Mouse (Mus musculus) kidney, embryonic 16.5 days (tissue): ENCODE measurements around the gene Pigv. TPM values are rescaled to one million over a fixed set of nuclear protein-coding genes. Genes with fewer than 3 reads are reported as not detected.
A peak's percentile ranks its signal among the peaks of the same experiment; 100 is the strongest.

Experiments used
- ATAC-seq: fragments of 200-750 bp; cut with Nextera tagmentation; 2 replicates; pipeline ENCODE4 v1.8.0; 2017; ENCODE audit warnings: moderate TSS enrichment; ENCODE audit not compliant: low FRiP score, low TSS enrichment
- H3K27ac ChIP-seq: fragments of 300-500 bp; sonication (generic); 2 replicates; pipeline ENCODE4 v1.5.1; 2014; ENCODE audit warnings: low read length
- H3K27me3 ChIP-seq: fragments of 300-500 bp; sonication (generic); 2 replicates; pipeline ENCODE4 v1.6.1; 2014; ENCODE audit warnings: low read length, control low read depth, mixed read lengths; ENCODE audit not compliant: insufficient read depth
- H3K36me3 ChIP-seq: fragments of 300-500 bp; sonication (generic); 2 replicates; pipeline ENCODE4 v1.6.1; 2014; ENCODE audit warnings: low read length, control low read depth, mixed read lengths; ENCODE audit not compliant: insufficient read depth
- H3K4me1 ChIP-seq: fragments of 300-500 bp; sonication (generic); 2 replicates; pipeline ENCODE4 v1.6.1; 2014; ENCODE audit warnings: low read length, control low read depth, mixed read lengths; ENCODE audit not compliant: insufficient read depth
- H3K4me2 ChIP-seq: fragments of 300-500 bp; sonication (generic); replicated peaks from 2 replicates; pipeline ENCODE4 v1.6.1; 2014; ENCODE audit warnings: low read depth, low read length
- H3K4me3 ChIP-seq: fragments of 300-500 bp; sonication (generic); 2 replicates; pipeline ENCODE4 v1.5.1; 2014; ENCODE audit warnings: mild to moderate bottlenecking, low read length
- H3K9ac ChIP-seq: fragments of 300-500 bp; sonication (generic); replicated peaks from 2 replicates; pipeline ENCODE4 v1.6.1; 2014; ENCODE audit warnings: low read length
- H3K9me3 ChIP-seq: fragments of 300-500 bp; sonication (generic); 2 replicates; pipeline ENCODE4 v1.6.1; 2016; ENCODE audit warnings: low read length, control low read depth
- WGBS: fragments of 180-500 bp; shearing (Covaris S2); extraction: QIAGEN DNeasy Blood & Tissue Kit; methylation state at CpG from one replicate; pipeline ENCODE4 v1.1.7; 2014; 5-methylcytosine and 5-hydroxymethylcytosine counted together
- polyA plus RNA-seq: library from polyadenylated mRNA; unstranded; fragments of >200 nt; fragmentation: Nextera tagmentation; extraction: Ambion mirVana; gene quantifications from 2 replicates; pipeline ENCODE4 v1.2.1, GENCODE M21; 2015

Pigv gene
- polyA plus RNA-seq, 1 experiment from 2014 or later = 19.2 TPM

DNA sequence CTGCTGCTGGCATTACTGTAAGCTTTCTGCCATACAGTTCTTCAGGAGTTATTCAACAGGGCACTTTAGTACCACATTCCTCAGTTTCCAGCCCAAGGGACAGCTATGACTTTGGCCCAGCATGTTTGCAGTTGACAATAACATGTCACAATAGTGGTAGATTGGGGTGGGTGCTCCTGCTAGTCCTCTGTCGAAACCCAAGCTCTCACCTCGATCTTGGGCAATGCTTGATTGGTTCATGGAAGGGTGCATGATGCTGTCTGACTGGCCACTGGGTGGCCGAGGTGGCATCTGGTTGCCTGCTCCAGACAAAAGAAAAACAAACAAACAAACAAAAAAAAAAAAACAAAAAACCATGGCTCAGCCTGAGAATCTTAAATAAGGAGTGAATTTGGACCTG, 22.9 kb upstream of the Pigv start:
- H3K9ac ChIP-seq = no peak overlapping the region
- WGBS = 74% methylated on average over 3 of the region's 3 CpGs
- no peak overlapping the region for H3K4me3 ChIP-seq
- no peak overlapping the region for H3K4me2 ChIP-seq
- H3K4me1 ChIP-seq = peaks cover 14% of the 10 kb centered on the region
- H3K9me3 ChIP-seq = no peaks in the 10 kb centered on the region
- no peaks in the 10 kb centered on the region for H3K27me3 ChIP-seq
- ATAC-seq = no peak
- no peak overlapping the region for H3K27ac ChIP-seq
- H3K36me3 ChIP-seq = peaks cover 64% of the 10 kb centered on the region

DNA sequence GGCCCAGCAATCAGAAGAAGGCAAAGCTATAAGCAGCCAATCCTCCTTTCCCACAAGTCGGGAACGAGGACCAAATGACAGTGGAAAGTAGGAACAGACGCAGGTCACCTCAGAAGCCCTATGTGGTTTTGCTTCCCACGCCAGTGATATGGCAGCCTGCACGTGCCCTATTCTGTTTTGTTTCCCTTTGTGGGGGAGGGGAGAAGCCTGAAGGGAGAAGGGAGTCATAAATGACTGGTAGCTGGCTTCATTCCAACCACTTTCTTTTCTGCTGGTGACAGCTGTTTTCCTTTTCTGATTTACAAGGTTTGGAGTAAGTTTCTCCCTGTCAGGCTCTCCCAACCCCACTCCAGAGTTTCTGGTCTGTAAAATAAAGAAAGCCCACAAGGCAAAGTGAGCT, 17.8 kb upstream of the Pigv start:
- Histone ChIP-seq H3K4me3 (no peak overlapping the region), H3K36me3 (peaks cover 93% of the 10 kb centered on the region), H3K4me2 (no peak overlapping the region), H3K9me3 (no peaks in the 10 kb centered on the region), H3K4me1 (peaks cover 31% of the 10 kb centered on the region), H3K9ac (no peak overlapping the region; the same call in 1 of the 2 replicates), H3K27me3 (no peaks in the 10 kb centered on the region), H3K27ac (peak overlapping the region; percentile 35; the same call in 1 of the 2 replicates)
- 6% methylated on average over 5 of the region's 5 CpGs for WGBS
- ATAC-seq = peak; percentile 31; the same call in 1 of the 2 replicates

DNA sequence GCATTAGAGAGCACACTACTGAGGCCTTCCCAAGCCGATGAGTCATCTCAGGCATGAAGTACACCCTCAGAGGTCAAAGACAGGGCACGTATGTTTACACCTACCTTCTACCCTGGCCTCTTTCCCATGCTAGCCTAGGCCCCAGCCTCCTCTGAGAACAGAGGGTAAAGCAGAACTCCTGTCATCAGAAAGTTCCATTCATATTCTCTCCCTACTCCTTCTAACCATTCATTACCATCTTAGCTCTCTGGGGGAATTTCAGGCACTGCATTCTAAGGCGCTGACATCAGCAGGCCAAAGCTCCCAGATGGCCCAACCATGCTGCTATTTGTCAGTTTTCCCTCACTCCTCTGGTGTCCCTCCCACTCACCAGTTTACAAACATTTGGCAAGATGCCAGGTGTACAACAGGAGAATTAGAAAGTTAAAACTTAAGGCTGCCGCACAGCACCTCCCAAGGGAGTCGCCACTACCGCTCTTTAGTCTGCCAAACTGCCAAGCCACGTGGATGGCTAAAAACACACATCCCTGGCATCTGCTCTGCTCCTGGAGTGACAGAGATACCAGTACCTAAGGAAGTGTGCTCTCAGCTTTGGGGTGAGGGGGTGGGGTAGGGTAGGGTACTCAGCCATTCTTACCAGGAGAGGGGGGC, 16.1 kb upstream of the Pigv start:
- H3K27ac ChIP-seq = no peak overlapping the region
- WGBS = 51% methylated on average over 7 of the region's 7 CpGs
- peaks cover 31% of the 10 kb centered on the region for H3K4me1 ChIP-seq

DNA sequence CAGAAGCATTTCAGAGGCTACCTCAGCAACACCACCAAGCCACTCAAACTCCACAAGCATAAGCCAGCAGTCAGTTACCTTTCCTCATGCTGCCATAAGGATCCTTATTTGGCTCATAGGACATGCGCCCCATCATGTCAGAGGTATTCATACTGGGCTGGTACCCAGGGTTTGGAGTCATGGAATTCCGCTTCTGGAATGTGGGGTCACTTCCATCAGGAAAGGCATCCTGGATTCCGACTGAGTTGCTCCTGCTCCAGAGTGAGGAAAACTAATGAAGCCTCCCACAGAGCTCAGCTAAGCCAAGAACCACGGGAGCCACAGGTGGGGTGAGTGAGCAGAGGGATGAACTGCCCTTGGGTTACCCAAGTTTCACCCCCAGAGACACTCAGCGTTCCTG, 14.7 kb upstream of the Pigv start:
- WGBS = 82% methylated on average over 5 of the region's 5 CpGs
- no peak overlapping the region for H3K9ac ChIP-seq
- no peak overlapping the region for H3K4me2 ChIP-seq
- H3K27ac ChIP-seq = no peak overlapping the region
- no peak overlapping the region for H3K4me3 ChIP-seq
- ATAC-seq = no peak
- peaks cover 87% of the 10 kb centered on the region for H3K36me3 ChIP-seq
- H3K27me3 ChIP-seq = no peaks in the 10 kb centered on the region
- H3K9me3 ChIP-seq = no peaks in the 10 kb centered on the region
- H3K4me1 ChIP-seq = peaks cover 31% of the 10 kb centered on the region

More for the DNA sequence above, 16.1 kb upstream of the Pigv start:
- Histone ChIP-seq H3K27me3 (no peaks in the 10 kb centered on the region), H3K9ac (no peak overlapping the region), H3K36me3 (peaks cover 93% of the 10 kb centered on the region), H3K4me3 (no peak overlapping the region), H3K4me2 (no peak overlapping the region), H3K9me3 (no peaks in the 10 kb centered on the region)
- ATAC-seq = 0 out of 2 replicates have a peak, but pooled peaks have one; percentile 21

DNA sequence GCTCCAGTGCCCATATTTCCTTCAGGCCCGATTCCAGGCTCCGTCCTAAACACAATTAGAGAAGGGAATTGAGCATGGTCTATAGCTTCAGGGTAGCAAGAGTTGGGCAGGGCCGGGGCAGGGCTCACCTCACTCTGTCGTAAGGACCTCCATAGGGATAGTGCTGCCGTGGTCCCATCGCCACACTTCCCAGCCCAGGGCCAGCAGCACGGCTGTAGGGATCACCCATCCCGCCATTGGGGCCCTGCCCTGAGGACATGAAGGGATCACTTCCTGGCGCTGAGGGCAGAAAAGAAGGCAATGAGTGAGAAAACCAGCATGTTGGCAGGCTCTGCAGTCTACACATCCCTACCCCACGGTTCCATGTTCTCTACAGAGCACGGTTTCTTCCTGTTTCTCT, 14.1 kb upstream of the Pigv start:
- Histone ChIP-seq H3K4me3 (no peak overlapping the region), H3K27me3 (no peaks in the 10 kb centered on the region), H3K9me3 (no peaks in the 10 kb centered on the region), H3K4me1 (peaks cover 29% of the 10 kb centered on the region), H3K27ac (no peak overlapping the region), H3K9ac (no peak overlapping the region), H3K36me3 (peaks cover 85% of the 10 kb centered on the region), H3K4me2 (no peak overlapping the region)
- ATAC-seq = no peak
- WGBS = 90% methylated on average over 11 of the region's 11 CpGs

DNA sequence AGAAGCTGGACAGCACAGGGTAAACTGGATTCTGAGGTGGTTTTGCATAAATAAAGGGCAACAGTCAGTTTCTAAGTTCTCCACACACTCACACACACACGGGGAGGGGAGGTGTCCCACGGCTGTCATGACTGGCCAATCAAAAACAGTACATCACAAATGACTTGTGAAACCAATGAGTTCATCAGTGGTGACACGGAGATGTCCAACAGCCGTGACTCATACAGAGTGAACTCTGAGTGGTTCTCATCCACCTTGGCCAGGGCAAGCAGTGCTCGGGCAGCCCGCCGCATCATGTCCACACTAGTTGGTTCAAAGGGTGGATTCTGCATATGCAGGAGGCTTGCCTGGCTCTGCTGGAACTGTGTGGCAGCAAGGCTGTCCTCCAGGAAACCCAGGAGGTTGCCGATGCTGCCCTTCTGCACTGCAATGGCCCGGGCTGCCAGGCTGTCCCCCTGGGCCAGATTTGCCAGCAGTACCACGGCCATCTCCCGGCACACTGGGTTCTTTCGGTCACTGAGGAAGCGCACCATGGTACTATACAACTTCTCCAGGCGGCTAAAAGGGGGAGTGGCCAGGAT, 7.8 kb upstream of the Pigv start:
- Histone ChIP-seq H3K9me3 (no peaks in the 10 kb centered on the region), H3K9ac (no peak overlapping the region), H3K36me3 (peaks cover 62% of the 10 kb centered on the region), H3K4me2 (no peak overlapping the region), H3K4me3 (no peak overlapping the region), H3K27me3 (no peaks in the 10 kb centered on the region), H3K27ac (no peak overlapping the region), H3K4me1 (peaks cover 21% of the 10 kb centered on the region)
- ATAC-seq = no peak
- 87% methylated on average over 14 of the region's 14 CpGs for WGBS

DNA sequence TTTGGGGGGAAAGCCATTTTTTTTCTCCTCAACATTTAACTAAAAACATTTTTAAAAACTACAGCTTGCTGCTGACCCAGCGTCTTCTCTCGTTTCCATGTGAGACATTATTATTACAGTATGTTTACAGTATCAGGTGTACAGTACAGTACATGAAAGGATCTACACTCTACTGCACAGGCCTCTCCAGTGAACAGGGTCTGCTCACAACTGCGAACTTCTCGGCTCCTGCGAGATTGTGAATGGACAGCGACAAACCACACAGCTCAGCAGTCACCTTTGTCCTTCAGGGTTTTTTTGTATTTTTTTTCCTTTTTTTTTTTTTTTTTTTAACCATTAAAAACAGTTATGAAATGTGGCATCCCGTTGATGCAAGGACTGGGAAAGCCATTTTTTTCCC, 7.2 kb upstream of the Pigv start:
- Histone ChIP-seq H3K4me3 (no peak overlapping the region), H3K36me3 (peaks cover 55% of the 10 kb centered on the region), H3K27me3 (no peaks in the 10 kb centered on the region), H3K27ac (no peak overlapping the region), H3K4me1 (peaks cover 27% of the 10 kb centered on the region), H3K9me3 (no peaks in the 10 kb centered on the region), H3K4me2 (no peak overlapping the region), H3K9ac (no peak overlapping the region)
- ATAC-seq = no peak
- WGBS = 73% methylated on average over 7 of the region's 7 CpGs

DNA sequence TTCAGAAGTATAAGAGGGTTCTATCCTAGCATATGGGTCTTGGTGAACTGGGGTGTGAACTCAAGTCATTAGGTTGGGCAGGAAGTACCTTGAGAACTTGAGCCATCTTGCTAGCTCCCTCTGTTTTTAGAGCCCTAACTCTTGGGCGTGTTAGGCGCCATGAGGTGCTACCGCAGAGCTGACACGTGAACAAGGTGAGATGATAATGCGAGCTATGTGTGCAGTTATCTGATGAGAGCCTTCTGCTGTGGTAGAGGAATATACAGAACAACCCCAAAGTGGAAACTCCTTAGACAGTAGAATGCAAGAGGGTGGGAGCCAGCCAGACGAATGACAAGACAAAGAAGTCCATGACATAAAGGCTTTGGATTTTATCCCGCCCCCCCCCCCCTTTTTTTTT, 4.8 kb upstream of the Pigv start:
- Histone ChIP-seq H3K4me2 (no peak overlapping the region), H3K9ac (no peak overlapping the region), H3K4me1 (peaks cover 44% of the 10 kb centered on the region), H3K27me3 (no peaks in the 10 kb centered on the region), H3K9me3 (no peaks in the 10 kb centered on the region), H3K27ac (0 out of 2 replicates have a peak overlapping the region, but pooled peaks have one; percentile 29), H3K36me3 (peaks cover 37% of the 10 kb centered on the region), H3K4me3 (no peak overlapping the region)
- no peak for ATAC-seq
- 76% methylated on average over 7 of the region's 7 CpGs for WGBS

DNA sequence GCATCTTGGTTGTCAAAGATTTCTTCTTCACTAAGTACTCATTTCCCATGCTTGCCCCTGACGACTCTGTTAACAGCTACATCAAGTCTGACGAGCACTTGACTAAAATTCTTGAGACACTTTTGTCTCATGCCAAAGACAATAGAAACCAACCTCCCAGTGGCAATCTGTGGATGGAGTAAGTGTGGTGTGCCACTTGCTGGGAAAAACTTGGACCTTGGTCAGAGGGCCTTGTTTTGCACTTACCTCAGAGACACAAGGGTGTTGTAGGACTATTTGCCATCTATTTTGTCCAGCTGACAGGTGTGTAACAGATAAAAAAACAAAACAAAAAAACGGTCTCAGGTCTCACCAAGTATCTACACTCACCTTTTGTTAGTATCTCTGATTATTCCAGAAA, 3.7 kb upstream of the Pigv start:
- H3K4me2 ChIP-seq = 0 out of 2 replicates have a peak overlapping the region, but pooled peaks have one; percentile 5
- peaks cover 29% of the 10 kb centered on the region for H3K36me3 ChIP-seq
- ATAC-seq = no peak
- no peak overlapping the region for H3K4me3 ChIP-seq
- WGBS = 13% methylated on average over 3 of the region's 3 CpGs
- no peaks in the 10 kb centered on the region for H3K27me3 ChIP-seq
- no peaks in the 10 kb centered on the region for H3K9me3 ChIP-seq
- peaks cover 50% of the 10 kb centered on the region for H3K4me1 ChIP-seq
- H3K9ac ChIP-seq = no peak overlapping the region
- peak overlapping the region; percentile 72 for H3K27ac ChIP-seq

DNA sequence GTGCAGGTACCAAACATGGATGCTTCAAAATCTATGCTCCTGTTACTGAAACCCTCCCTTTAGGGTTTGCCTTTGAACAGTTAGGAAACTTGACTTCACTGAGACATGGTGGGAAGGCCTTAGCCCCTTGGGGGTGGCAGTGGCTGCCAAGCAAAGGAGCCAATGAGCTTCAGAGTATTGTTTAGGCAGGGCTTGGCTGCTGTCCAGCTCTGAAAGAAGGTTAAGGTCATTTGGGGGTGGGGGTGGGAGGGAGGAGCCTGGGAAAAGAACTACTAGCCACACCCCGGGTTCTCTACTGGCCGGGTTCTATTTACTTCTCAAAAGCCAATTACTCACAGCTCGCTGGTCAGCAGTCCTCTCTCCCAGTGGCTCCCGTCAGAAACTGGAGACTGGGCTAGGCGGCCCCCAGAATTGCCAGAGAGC, 3.2 kb upstream of the Pigv start:
- Histone ChIP-seq H3K4me2 (0 out of 2 replicates have a peak overlapping the region, but pooled peaks have one; percentile 5), H3K4me1 (peaks cover 54% of the 10 kb centered on the region)
- ATAC-seq = peak; percentile 57

More for the DNA sequence above, 3.2 kb upstream of the Pigv start:
- WGBS = 1% methylated on average over 5 of the region's 5 CpGs
- Histone ChIP-seq H3K27ac (peak overlapping the region; percentile 72), H3K36me3 (peaks cover 23% of the 10 kb centered on the region), H3K9me3 (no peaks in the 10 kb centered on the region), H3K4me3 (no peak overlapping the region), H3K27me3 (no peaks in the 10 kb centered on the region), H3K9ac (no peak overlapping the region)
